Mouse (Mus musculus): ENCODE data around the gene Galnt2.

GRCm38 (mm10) chr8:124343991-124344390 is 112.8 kb downstream of the Galnt2 start:
- no peak for TF ChIP-seq CTCF (IDR thresholded peaks at IDR 0.05; ENCODE audit: low read depth)
- no peak for TF ChIP-seq EP300 (IDR thresholded peaks at IDR 0.05; ENCODE audit: low read depth)

Measured in liver, postnatal 0 days (tissue).